Mouse (Mus musculus) layer of hippocampus, postnatal 10 days (tissue): ENCODE results near the gene Galnt7. TPM values are rescaled to one million over a fixed set of nuclear protein-coding genes. Genes with fewer than 3 reads are reported as not detected.

Experiments used
- DNase-seq, 2 experiments: peaks; one replicate each; pipeline ENCODE4 v3.0.0; 2021; ENCODE audit warnings: low spot score in 2 of 2
- total RNA-seq, 2 experiments: library from RNA; stranded (reverse); gene quantifications; 2 replicates each; pipeline ENCODE4 v1.2.3; 2021

Galnt7 gene
- total RNA-seq, 2 experiments from 2014 or later = 11.7 to 11.8 TPM

GRCm38 (mm10) chr8:57628787-57629664, 23.8 kb downstream of the Galnt7 start:
- no peak for DNase-seq

DNA sequence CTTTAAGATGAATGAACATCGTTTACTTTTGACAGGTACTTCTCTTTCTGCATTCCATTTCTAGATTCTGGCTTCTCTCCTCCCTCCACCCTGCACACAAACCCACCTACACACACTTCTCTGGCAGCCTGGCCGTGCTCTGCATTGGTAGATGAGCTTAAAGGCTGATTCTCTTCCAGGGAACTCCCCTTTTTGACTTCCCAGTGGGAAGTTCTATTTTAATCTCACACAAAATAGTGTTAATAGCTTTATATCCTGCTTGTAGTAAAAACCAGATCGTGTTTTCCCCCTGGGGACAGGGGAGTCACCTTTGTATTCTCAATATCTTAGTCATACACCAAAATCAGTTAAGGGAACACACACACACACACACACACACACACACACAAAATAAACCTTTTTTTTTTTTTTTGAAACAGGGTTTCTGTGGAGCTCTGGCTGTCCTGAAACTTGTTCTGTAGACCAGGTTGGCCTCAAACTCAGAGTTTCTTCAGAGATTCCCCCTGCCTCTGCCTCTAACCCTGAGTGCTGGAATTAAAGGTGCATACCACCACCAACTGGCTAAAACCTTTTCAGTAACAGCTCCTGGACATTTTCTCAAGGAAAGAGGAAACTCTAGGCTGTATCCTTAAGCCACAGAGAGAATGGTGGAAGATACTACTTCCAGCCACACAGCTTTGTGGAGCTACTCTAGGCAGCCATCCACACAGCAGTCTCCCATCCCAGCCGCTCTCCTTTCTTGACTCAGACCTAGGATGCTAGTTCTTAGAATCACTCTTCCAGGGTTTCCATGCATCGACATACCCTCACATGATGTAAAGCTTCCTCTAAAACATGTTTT, 24.7 kb downstream of the Galnt7 start:
- no peak for DNase-seq

- no peak for DNase-seq
Observed at GRCm38 (mm10) chr8:57623955-57624354, 28.9 kb downstream of the Galnt7 start.

DNA sequence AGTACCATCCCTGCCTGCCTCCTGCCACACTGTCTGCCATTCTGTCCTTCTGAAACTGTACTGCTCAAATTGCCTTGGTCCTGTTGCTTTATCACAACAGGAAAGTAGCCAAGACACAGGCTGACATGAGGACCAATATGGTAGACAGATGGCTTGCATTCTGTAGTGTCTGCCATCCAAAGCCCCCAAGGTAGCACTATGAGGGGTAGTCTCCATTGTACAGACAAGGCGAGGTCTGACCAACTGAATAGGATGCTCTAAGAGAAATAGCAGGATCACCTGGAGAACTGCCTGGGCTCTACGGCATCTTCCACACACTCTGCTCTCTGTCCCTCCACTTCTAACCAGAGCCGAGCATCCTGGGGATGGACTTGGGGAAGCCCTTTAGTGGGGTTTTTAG, 29.8 kb downstream of the Galnt7 start:
- DNase-seq = no peak

DNA sequence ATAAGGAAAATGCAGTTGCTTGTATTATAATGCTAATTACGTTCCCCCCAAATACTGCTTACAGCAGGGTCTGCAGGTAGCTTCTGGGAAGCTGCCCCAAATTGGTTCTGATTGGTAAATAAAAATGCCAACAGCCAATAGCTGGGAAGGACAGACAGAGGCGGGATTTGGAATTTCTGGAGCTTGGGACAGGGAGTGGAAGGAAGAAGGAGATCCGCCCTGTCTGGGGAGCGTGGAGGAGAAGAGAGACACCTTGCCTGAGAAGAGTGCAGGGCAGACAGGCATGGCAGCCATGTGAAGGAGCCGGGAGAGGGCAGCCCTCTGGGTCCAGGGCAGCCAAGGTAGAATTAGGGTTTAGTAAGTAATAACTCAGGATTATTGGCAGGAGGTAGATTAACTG, 35.9 kb downstream of the Galnt7 start:
- DNase-seq = no peak

DNA sequence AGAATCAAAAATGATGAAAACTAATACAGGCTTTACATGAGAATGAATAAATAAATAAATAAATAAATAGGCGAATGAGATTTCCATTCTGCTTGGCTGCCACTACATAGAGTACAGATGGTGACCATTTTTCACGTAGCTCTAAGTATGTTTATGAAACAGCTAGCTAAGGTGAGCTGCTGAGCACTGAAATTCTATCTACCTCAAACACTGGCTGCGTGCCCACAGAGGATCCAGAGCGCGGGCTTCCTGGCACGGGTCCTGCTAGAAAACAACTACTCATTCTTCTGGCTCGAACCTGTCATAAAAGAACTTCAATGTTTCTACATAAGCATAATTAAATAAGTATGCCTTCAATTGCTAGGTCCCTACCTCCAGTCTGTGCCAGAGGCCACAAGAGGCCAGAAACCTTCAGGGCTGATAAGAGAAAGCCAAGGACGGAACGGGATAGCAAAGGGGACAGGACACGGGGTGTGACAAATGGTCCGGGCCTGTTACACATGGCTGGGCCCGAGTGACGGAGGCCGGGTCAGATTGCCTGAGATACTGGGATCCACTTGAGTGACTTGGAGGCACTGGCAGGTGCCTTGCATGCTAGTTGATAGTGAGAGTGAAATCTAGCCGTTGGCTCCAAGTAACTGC, 37.7 kb downstream of the Galnt7 start:
- no peak for DNase-seq

- no peak for DNase-seq
Observed at GRCm38 (mm10) chr8:57611419-57611977, 41.3 kb downstream of the Galnt7 start.

- peak; percentile 63 to 69 for DNase-seq
Observed at GRCm38 (mm10) chr8:57610706-57611418, 42.0 kb downstream of the Galnt7 start.

GRCm38 (mm10) chr8:57602511-57602910, 50.3 kb downstream of the Galnt7 start:
- DNase-seq = no peak

- DNase-seq = no peak
Observed at GRCm38 (mm10) chr8:57601987-57602418, 50.8 kb downstream of the Galnt7 start.

GRCm38 (mm10) chr8:57599813-57600555, 52.8 kb downstream of the Galnt7 start:
- no peak for DNase-seq

- no peak for DNase-seq
Observed at GRCm38 (mm10) chr8:57595853-57596252, 57.0 kb downstream of the Galnt7 start.

DNA sequence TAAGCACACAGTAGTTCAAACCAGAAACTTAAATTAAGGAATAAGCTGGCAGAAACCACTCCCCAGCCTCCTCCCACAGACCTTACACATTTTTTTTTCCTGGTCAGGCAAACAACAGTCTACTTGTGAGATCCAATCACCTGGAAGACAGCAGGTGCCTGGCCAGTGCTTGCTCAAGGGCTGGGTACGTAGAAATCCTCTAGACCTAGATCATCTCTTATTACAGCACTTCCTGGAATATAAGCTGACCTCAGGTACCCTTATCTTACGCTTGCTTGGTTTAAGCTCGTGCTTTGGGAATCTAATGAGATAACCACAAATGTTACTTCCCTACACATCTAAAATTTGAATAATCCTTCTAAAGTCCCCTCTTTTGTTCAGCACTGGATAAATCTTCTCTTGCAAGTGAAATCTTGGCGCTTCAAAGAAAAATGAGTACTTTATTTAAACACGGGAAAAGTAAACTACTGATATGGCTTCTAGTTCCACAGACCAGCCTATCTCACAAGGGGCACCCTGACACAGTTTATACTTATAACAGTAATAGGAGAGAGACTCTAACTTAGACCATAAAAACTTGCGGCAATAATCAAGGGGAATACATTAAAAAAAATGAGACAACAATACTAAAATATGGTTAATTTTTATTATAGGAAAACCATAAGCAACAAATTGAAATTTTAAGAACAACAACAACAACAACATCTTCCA, 58.5 kb downstream of the Galnt7 start:
- no peak for DNase-seq

DNA sequence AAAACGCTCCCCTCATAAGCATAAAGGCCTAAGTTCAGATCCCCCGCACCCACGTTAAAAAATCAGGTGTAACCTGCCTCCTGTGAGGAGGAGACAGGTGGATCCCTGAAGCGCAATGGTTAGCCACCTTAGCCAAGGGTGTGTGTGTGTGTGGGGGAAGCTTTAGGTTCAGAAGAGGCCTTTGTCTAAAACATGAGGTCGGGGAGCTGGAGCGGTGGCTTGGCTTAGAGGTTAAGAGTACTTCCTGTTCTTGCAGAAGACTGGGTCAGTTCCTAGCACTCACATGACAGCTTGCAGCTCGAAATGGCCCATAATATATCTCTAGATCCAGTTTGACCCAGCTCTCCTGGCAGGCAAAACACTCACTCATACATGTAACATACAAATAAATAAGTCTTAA, 60.2 kb downstream of the Galnt7 start:
- DNase-seq = no peak

GRCm38 (mm10) chr8:57591681-57592080, 61.2 kb downstream of the Galnt7 start:
- DNase-seq = no peak

- no peak for DNase-seq
Observed at GRCm38 (mm10) chr8:57590015-57590414, 62.8 kb downstream of the Galnt7 start.

DNA sequence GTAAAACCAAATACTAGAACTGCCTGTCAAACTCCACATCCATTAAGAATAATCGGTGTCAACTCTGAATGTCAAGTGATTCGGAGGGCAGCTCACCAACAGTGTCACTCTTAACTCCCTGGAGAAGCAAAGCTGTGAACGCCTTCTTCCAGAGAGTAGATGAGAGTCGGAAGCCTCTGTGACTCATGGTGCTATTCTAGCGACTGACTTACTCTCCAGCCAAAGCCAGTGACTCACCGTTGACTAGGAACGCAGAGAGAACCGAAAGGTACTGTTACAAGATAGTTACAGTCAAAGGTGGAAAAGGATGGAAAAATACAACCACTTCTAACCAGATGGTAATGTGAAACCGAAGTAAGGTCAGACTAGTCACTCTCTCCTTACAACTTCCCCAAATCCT, 63.7 kb downstream of the Galnt7 start:
- DNase-seq = no peak

DNA sequence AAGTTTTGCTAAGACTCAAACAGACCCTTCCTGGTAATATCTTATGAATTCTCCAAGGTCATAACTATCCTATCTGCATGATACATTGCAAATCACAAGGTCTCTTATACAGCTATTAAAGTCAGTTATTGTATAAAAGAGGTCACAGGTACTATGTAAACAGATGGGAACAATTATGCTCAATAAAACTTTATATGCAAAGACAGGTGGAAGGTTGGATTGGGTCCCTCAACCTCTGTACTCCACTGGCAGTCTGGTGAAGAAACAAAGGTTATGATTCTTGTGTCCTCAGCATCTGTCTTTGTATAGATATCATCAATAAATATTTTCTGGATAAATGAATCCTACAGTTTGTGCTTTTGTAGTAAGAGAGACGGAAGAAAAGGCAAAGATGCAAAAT, 64.2 kb downstream of the Galnt7 start:
- DNase-seq = no peak

- no peak for DNase-seq
Observed at GRCm38 (mm10) chr8:57586667-57587066, 66.2 kb downstream of the Galnt7 start.
